Mouse (Mus musculus) olfactory bulb, adult 2 months (tissue): Measurements from ENCODE around the gene Spib.

Source experiments
- CTCF ChIP-seq: fragments of 200-500 bp; IDR thresholded peaks from 2 replicates; pipeline ENCODE4 v1.5.1; 2012; ENCODE audit warnings: low read depth, mild to moderate bottlenecking, low read length, moderate library complexity; ENCODE audit not compliant: insufficient read depth
- POLR2A ChIP-seq: fragments of 200-500 bp; IDR thresholded peaks from 2 replicates; pipeline ENCODE4 v1.6.1; 2012; ENCODE audit warnings: mild to moderate bottlenecking, low read depth, low read length, moderate library complexity; ENCODE audit not compliant: insufficient read depth

GRCm38 (mm10) chr7:44563284-44563683, 31.4 kb upstream of the Spib start:
- TF ChIP-seq CTCF (no peak), POLR2A (no peak)
